Mouse (Mus musculus): Measurements from ENCODE around the gene Mxd4. TPM values are rescaled to one million over a fixed set of nuclear protein-coding genes. Genes with fewer than 3 reads are reported as not detected.

Mxd4 gene
- polyA plus RNA-seq, 1 experiment from 2014 or later, result 21.6 TPM

DNA sequence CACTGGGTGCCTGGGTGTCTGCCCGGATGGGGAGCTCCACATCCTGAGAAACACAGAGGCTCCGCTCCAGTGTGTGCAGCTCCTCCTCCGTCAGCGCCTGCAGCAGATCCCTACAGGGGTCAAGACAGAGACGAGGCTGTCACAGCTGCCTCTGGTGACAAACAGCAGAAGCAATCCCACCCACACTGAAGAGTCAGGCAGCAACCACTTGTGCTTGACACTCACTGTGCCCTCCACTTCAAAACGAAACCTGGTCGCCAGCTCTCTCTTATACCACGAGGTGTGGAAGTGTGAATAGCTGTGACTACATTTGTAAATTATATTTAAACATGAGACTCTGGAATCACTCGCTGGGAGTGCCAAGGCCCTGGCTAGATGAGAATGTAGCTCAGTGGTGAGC, 30.2 kb upstream of the Mxd4 start:
- H3K36me3 ChIP-seq, result no peaks in the 10 kb centered on the region

DNA sequence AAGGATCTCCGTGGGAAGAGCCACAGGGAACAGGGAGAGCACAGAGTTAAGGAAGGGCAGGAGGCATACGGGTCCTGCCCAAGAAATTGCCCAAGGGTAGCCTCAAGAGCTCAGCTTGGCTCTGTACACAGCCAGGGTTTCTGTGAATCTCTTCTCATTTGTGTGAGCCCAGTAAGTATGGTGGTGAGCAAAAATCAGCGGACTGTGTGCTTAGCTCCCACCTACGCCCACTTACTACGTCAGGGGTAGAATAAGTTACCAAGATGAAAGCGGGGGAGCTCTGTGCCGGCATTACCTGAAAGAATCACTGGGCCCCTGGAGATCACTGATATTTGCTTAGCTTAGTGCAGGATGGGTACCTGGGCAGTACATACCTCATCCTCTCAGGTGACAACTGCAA, 28.5 kb upstream of the Mxd4 start:
- Histone ChIP-seq H3K27ac (no peak overlapping the region), H3K27me3 (ENCODE audit: insufficient read depth, poor library complexity, severe bottlenecking) (peaks cover 28% of the 10 kb centered on the region), H3K4me3 (no peak overlapping the region), H3K4me1 (peaks cover 34% of the 10 kb centered on the region), H3K9me3 (no peaks in the 10 kb centered on the region), H3K36me3 (no peaks in the 10 kb centered on the region)
- DNase-seq (ENCODE audit: low spot score), result no peak
- 85% methylated on average over 7 of the region's 7 CpGs for WGBS

More for the DNA sequence above, 30.2 kb upstream of the Mxd4 start:
- H3K4me3 ChIP-seq, result peak overlapping the region; percentile 5; the same call in 1 of the 2 replicates
- H3K9me3 ChIP-seq, result no peaks in the 10 kb centered on the region
- peak; percentile 89 for DNase-seq (ENCODE audit: low spot score)
- H3K27me3 ChIP-seq (ENCODE audit: insufficient read depth, poor library complexity, severe bottlenecking), result peaks cover 23% of the 10 kb centered on the region
- H3K4me1 ChIP-seq, result peaks cover 34% of the 10 kb centered on the region
- WGBS, result 18% methylated on average over 9 of the region's 9 CpGs
- H3K27ac ChIP-seq, result peak overlapping the region; percentile 24; the same call in 1 of the 2 replicates

DNA sequence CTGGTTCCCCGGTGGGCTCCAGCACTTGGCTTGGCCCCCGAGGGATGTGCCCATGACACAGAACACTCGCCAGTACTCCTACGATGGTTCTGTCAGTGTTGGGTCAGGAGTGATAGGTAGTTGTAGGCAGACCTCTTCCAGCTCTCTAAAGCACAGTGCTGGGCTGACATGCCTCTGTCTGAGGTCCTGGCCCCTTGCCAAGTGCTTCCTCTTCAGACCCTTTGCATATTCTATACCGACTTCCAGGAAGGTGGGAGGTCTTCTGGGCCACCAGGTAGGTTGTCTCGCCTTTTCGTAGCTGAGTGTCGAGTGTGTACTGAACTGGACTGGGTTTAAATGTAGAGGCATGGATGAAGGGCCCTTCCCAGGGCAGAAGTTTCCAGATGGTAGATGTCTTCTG, 26.1 kb upstream of the Mxd4 start:
- Histone ChIP-seq H3K36me3 (no peaks in the 10 kb centered on the region), H3K4me3 (no peak overlapping the region), H3K27ac (no peak overlapping the region), H3K27me3 (ENCODE audit: insufficient read depth, poor library complexity, severe bottlenecking) (peaks cover 28% of the 10 kb centered on the region), H3K4me1 (peaks cover 28% of the 10 kb centered on the region), H3K9me3 (no peaks in the 10 kb centered on the region)
- DNase-seq (ENCODE audit: low spot score), result no peak
- 59% methylated on average over 8 of the region's 8 CpGs for WGBS

DNA sequence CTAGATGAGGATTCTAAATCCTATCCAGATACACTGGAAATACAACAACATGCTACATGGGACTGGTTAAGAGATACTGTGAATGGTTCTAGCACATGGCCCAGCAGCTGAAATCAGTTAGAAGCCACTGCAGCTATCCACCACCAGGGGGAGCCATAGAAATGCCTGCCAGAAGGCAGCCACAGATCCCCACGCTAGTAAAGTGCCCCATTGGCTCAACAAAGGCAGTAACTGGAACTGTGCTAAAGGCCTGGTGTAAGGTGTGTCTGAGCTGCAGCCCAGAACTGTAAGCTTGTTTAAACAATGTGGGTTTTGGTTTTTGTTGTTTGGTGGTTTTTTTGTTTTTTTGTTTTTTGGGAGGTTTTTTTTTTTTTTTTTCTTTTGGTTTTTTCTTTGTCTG, 22.8 kb upstream of the Mxd4 start:
- H3K27ac ChIP-seq, result no peak overlapping the region
- no peak overlapping the region for H3K4me3 ChIP-seq
- peaks cover 11% of the 10 kb centered on the region; the same call in 1 of the 2 replicates for H3K27me3 ChIP-seq (ENCODE audit: insufficient read depth, poor library complexity, severe bottlenecking)
- H3K36me3 ChIP-seq, result no peaks in the 10 kb centered on the region
- peak; percentile 91 for DNase-seq (ENCODE audit: low spot score)
- no peaks in the 10 kb centered on the region for H3K9me3 ChIP-seq
- peaks cover 29% of the 10 kb centered on the region for H3K4me1 ChIP-seq
- WGBS, result 8% methylated on average over 1 of the region's 1 CpGs

DNA sequence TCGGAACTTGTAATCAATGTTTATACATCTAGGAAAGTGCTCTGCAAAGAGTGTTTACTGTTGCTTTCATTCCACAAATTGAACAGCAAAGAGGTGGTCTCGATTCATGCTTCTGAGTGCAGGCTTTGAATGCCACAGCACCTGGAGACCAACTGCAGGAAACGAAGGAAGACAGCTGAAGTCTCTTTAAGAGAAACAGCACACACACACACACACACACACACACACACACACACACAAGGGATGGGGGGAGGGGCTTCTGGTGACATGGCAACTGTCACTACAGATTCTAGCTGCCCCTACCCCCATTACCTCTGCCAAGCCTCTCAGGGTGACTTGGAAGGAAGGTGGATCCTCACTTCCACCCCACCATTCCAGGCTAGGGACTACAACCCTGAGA, 20.0 kb upstream of the Mxd4 start:
- H3K27ac ChIP-seq, result peak overlapping the region; percentile 64
- H3K9me3 ChIP-seq, result no peaks in the 10 kb centered on the region
- 65% methylated on average over 3 of the region's 3 CpGs for WGBS
- H3K36me3 ChIP-seq, result no peaks in the 10 kb centered on the region
- H3K27me3 ChIP-seq (ENCODE audit: insufficient read depth, poor library complexity, severe bottlenecking), result peaks cover 5% of the 10 kb centered on the region; the same call in 1 of the 2 replicates
- no peak for DNase-seq (ENCODE audit: low spot score)
- peaks cover 24% of the 10 kb centered on the region for H3K4me1 ChIP-seq
- no peak overlapping the region for H3K4me3 ChIP-seq

DNA sequence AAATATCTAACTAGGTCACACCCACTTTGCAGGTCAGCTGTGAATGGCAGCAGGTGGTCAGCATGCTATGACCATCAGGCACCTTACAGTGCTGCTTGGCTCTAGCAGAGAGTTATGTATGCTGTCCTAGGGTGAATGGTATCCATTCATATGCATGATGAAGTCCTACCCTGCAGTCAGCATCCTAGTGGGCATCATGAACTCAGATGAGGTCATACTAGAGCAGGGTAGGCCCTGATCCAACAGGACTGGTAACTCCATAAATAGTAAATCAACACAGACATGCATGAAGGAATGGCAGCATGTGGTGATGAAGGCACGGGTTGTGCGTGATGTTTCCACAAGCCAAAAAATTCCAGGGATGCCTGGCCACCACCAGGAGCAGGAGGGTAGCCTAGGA, 18.3 kb upstream of the Mxd4 start:
- H3K9me3 ChIP-seq, result no peaks in the 10 kb centered on the region
- H3K4me3 ChIP-seq, result no peak overlapping the region
- WGBS, result 31% methylated on average over 2 of the region's 2 CpGs
- no peaks in the 10 kb centered on the region for H3K27me3 ChIP-seq (ENCODE audit: insufficient read depth, poor library complexity, severe bottlenecking)
- H3K4me1 ChIP-seq, result peaks cover 39% of the 10 kb centered on the region
- no peak overlapping the region for H3K27ac ChIP-seq
- DNase-seq (ENCODE audit: low spot score), result no peak
- no peaks in the 10 kb centered on the region for H3K36me3 ChIP-seq

DNA sequence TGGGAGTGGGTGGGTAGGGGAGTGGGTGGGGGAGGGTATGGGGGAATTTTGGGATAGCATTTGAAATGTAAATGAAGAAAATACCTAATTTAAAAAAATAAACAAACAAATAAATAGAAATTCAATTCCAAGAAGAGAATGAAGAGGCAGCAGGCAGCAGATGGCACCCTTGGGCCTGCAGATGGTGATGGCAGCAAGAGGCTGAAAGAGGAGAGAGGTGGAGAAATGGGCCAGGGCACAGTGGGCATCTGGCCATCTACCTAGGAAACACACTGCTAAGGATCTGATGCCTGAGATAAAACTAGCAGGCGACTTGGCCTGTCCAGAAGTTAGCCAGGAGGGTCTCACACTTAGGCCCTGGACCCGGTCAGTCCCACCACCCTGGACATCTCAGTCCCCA, 17.4 kb upstream of the Mxd4 start:
- no peak overlapping the region for H3K27ac ChIP-seq
- WGBS, result 88% methylated on average over 2 of the region's 2 CpGs
- H3K4me3 ChIP-seq, result no peak overlapping the region
- peaks cover 40% of the 10 kb centered on the region for H3K4me1 ChIP-seq
- no peaks in the 10 kb centered on the region for H3K27me3 ChIP-seq (ENCODE audit: insufficient read depth, poor library complexity, severe bottlenecking)
- H3K9me3 ChIP-seq, result no peaks in the 10 kb centered on the region
- no peaks in the 10 kb centered on the region for H3K36me3 ChIP-seq
- no peak for DNase-seq (ENCODE audit: low spot score)

DNA sequence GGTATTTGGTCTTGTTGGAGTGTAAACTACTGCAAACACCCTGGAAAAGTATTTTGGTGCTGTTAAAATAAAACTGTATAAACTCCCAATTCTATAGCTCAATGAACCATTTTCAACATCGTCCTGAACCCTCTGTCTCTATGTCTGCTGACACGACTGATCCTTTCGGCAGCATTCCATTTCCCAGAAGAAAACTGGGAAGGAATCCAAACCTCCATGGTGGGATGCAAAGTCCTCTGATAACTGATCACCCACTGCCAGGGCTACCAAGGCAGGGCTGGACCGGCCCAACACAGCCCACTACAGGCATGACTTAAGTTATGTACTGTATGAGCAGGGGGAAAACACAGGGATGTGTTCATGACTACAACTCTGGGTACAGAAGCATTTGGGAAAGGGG, 14.5 kb upstream of the Mxd4 start:
- no peak for DNase-seq (ENCODE audit: low spot score)
- peaks cover 11% of the 10 kb centered on the region; the same call in 1 of the 2 replicates for H3K27me3 ChIP-seq (ENCODE audit: insufficient read depth, poor library complexity, severe bottlenecking)
- H3K4me3 ChIP-seq, result no peak overlapping the region
- H3K9me3 ChIP-seq, result no peaks in the 10 kb centered on the region
- WGBS, result 73% methylated on average over 4 of the region's 4 CpGs
- H3K36me3 ChIP-seq, result no peaks in the 10 kb centered on the region
- no peak overlapping the region for H3K27ac ChIP-seq
- H3K4me1 ChIP-seq, result peaks cover 30% of the 10 kb centered on the region

DNA sequence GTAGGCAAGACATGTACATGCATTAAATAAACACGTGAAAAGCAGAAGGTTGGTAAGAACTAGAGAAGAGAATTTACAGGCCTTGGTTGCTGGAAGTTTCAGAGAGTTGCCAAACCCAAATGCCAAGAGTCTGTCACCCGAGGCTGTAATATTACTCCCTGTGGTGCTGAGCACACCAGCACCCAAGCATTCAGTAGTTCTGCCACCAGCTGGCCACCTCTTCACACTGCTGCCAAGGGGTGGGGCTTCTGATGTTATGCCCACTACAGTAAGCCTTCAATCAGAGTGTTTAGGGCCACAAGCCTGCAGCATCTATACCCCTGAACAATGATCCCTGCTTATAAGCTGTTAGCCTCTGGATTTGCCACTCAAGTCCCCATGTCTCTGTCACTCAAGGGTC, 13.9 kb upstream of the Mxd4 start:
- Histone ChIP-seq H3K4me1 (peaks cover 28% of the 10 kb centered on the region), H3K27me3 (ENCODE audit: insufficient read depth, poor library complexity, severe bottlenecking) (peaks cover 11% of the 10 kb centered on the region; the same call in 1 of the 2 replicates), H3K4me3 (no peak overlapping the region), H3K36me3 (no peaks in the 10 kb centered on the region), H3K27ac (0 out of 2 replicates have a peak overlapping the region, but pooled peaks have one; percentile 29), H3K9me3 (no peaks in the 10 kb centered on the region)
- no peak for DNase-seq (ENCODE audit: low spot score)
- 64% methylated on average over 2 of the region's 2 CpGs for WGBS

DNA sequence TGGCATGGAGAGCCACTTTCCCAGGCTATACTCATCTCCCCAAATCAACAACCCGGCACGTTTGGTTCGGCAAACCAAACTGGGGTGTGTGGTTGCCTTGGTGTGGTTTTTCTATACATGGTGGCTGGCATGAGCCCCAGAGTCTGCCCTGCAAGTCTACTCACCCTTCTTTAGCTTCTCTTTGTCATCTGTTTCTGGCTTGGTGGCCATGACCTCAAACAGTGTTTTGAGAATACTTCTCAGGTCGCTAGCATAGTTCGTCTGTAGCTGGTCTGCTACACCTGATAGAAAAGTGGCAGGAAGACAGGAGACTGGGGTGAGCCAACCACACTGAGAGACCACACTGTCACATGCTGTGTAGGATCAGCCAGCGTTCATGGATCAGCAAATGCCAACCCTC, 11.1 kb upstream of the Mxd4 start:
- H3K4me1 ChIP-seq, result peaks cover 25% of the 10 kb centered on the region
- no peaks in the 10 kb centered on the region for H3K36me3 ChIP-seq
- no peaks in the 10 kb centered on the region for H3K9me3 ChIP-seq
- peaks cover 11% of the 10 kb centered on the region; the same call in 1 of the 2 replicates for H3K27me3 ChIP-seq (ENCODE audit: insufficient read depth, poor library complexity, severe bottlenecking)
- no peak for DNase-seq (ENCODE audit: low spot score)
- H3K27ac ChIP-seq, result no peak overlapping the region
- no peak overlapping the region for H3K4me3 ChIP-seq
- WGBS, result 79% methylated on average over 6 of the region's 6 CpGs

DNA sequence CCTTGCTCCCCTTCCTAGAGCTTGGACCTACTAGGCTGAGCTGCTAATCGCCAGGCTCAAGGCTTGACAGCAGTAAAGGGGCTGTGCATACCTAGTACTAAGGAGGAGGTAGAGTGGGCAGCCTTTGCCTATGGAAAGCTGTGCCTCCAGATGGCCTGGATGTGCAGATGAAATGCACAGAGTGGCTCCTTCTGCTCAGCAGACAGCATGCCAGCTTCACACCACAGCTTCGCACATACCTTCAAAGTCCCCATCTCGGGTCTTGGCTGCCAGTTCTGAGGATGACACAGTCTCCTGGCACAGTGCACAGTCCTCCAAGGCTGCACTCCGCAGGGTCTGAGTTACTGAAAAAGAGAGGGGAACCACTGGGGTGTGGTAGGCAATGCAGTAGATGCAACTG, 9.7 kb upstream of the Mxd4 start:
- 68% methylated on average over 4 of the region's 4 CpGs for WGBS
- H3K36me3 ChIP-seq, result no peaks in the 10 kb centered on the region
- H3K27me3 ChIP-seq (ENCODE audit: insufficient read depth, poor library complexity, severe bottlenecking), result peaks cover 11% of the 10 kb centered on the region; the same call in 1 of the 2 replicates
- no peak overlapping the region for H3K4me3 ChIP-seq
- no peak overlapping the region for H3K27ac ChIP-seq
- DNase-seq (ENCODE audit: low spot score), result no peak
- H3K9me3 ChIP-seq, result no peaks in the 10 kb centered on the region
- peaks cover 23% of the 10 kb centered on the region for H3K4me1 ChIP-seq

DNA sequence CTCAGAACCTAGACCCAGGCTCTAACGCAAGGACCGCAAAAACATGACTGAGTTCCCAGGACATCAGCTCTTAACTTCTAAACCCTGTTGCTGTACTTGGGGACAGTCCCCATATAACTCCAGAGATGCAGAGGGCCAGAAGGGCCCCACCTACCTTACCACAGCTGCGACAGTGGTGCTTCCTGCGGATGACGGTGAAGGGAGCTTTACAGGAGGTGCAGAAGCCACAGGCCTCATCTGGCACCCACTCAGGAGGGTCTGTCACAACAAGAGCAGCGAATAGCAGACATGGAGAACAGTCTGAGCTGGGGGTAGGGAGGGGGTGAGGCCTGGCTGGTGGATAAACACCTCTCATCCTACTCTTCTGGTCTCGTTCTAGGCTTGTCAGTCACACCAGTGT, 8.9 kb upstream of the Mxd4 start:
- no peak for DNase-seq (ENCODE audit: low spot score)
- H3K27ac ChIP-seq, result no peak overlapping the region
- H3K9me3 ChIP-seq, result no peaks in the 10 kb centered on the region
- H3K4me1 ChIP-seq, result peaks cover 16% of the 10 kb centered on the region; the same call in 1 of the 2 replicates
- H3K27me3 ChIP-seq (ENCODE audit: insufficient read depth, poor library complexity, severe bottlenecking), result peaks cover 11% of the 10 kb centered on the region; the same call in 1 of the 2 replicates
- no peak overlapping the region for H3K4me3 ChIP-seq
- H3K36me3 ChIP-seq, result no peaks in the 10 kb centered on the region
- 71% methylated on average over 7 of the region's 7 CpGs for WGBS

DNA sequence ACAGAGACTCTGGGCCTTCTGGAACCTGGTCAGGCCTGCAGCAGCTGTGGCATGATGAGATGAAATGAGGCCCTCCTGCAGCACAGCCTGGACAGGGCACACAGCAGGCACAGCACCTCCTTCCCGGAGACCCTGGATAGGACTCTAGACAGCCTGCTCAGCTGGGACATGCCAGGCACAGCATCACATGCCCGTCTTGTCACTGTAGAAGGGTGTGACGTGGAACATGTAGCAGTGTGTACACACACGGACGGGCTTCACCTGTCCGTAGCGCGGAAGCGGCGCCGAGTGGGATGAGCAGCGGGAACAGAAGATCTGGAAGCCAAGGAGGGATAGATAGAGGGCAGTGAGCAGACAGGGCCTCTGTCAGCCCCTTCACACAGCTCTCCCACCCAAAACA, 8.3 kb upstream of the Mxd4 start:
- WGBS, result 90% methylated on average over 12 of the region's 12 CpGs
- Histone ChIP-seq H3K36me3 (no peaks in the 10 kb centered on the region), H3K27ac (no peak overlapping the region), H3K4me1 (peaks cover 12% of the 10 kb centered on the region; the same call in 1 of the 2 replicates), H3K27me3 (ENCODE audit: insufficient read depth, poor library complexity, severe bottlenecking) (peaks cover 11% of the 10 kb centered on the region; the same call in 1 of the 2 replicates), H3K4me3 (no peak overlapping the region), H3K9me3 (no peaks in the 10 kb centered on the region)
- no peak for DNase-seq (ENCODE audit: low spot score)

Data from heart, embryonic 10.5 days (tissue).